Mouse (Mus musculus): ENCODE measurements at regions not wholly inside any gene's neighbourhood (a gene's known extent, or its start where the extent isn't known, plus 50 kb on each side); places are given as distances from the start of the nearest gene placed in this dataset.

DNA sequence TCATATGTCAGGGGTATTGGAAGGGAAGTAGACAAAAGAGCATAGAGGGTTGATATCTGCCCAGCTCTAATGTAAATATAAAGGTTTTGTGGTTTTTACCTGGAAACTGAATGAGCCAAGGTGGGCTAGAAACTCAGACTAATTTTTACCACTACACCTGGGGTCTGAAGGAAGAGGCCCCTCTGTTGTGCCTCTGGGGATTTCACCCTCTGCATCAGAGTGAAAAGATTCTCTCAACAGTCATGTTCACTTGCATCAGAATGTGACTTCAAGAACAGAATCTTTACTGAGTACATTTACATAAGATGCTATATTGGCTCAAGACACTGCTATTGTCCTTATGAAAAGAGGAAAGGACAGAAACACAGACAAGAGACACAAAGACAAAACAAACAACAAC is 110.2 kb upstream of the Pik3r1 start:
- intact Hi-C loops (cut with DNase I), result no loop called here
- no peak for DNase-seq

DNA sequence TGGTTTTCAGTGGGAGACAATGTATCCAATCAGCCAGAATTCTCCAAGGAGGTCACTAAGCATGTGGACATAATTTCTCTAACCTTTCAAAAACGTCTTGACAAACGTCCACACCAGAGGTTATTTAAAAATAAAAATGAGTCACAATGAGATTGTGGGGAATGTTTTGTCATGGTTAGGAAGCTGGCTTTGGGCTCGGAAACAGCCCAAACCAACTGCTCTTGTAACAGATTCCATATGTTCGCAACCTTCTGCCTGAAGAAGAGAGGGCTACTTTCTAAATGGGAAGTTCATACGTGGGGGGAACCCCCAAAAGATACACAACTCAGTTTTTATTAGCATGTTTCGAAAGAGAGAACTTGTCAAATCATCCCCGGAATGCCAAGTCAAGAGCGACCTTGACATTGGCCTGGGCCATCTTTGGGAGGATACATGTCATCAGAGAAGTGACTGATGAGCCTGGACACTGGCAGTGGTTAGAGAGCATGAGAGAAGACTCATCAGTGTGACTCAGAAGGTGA is 111.6 kb upstream of the Pik3r1 start:
- DNase-seq, result peak in 1 of 2 experiments; percentile 17
- intact Hi-C loops (cut with DNase I), result no loop called here

DNA sequence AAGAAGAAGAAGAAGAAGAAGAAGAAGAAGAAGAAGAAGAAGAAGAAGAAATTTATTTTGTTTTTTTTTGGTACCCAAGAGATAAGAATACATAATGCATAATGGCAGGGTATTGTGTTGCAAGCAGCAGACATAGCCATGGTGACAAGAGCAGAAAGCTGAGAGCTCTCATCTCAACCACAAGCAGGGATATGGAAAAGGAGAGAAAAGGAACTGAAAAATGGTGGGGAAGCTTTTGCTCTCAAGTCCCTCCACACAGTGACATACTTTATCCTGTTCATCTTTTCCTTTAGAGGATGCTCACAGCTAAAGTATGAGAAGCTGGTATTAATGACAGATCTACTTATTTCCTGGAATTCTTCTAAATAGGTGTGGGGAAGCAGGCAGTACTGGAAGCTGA is 115.2 kb upstream of the Pik3r1 start:
- intact Hi-C loops (cut with DNase I), result no loop called here

DNA sequence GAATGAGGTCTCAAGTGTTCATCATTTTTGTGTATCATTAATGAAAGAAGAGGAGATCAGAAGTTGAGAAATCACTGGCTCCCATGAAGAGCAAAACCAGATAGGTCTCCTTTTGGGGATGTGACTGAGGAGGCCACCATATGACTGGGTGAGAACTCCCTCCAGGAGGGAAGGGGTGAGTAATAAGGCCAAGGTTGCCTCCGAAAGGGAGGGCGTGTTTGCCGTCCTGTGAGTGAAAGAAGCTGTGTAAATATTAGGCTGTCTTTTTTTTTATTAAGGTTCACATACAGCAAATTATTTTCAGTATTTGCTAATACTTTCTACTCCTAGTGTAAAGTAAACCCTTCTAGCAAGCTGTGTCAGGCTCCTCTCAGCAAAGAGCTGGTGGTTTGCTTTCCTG is 116.7 kb upstream of the Pik3r1 start:
- intact Hi-C loops (cut with DNase I), result no loop called here
- no peak for DNase-seq

More for the DNA sequence above, 115.2 kb upstream of the Pik3r1 start:
- DNase-seq, result no peak

DNA sequence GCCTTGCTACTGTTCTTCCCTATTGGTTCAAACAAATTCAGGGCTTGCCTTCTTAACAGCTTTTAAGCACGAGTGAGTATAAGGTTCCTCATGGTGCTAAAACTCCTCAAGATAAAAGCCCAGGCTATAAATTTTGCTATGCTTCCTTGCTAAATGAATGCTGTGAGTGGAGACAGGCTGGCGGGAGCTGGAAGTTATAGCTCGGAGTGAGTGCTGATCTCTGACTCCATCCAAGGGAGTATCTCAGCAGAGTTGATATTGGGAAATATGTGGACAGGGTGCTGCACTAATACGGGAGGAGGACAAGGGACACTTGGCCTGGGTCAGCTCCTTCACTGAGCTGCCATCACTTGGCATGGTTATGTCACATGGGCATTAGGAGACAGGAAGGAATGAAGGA is 123.5 kb upstream of the Pik3r1 start:
- DNase-seq, result no peak
- intact Hi-C loops (cut with DNase I), result no loop called here

DNA sequence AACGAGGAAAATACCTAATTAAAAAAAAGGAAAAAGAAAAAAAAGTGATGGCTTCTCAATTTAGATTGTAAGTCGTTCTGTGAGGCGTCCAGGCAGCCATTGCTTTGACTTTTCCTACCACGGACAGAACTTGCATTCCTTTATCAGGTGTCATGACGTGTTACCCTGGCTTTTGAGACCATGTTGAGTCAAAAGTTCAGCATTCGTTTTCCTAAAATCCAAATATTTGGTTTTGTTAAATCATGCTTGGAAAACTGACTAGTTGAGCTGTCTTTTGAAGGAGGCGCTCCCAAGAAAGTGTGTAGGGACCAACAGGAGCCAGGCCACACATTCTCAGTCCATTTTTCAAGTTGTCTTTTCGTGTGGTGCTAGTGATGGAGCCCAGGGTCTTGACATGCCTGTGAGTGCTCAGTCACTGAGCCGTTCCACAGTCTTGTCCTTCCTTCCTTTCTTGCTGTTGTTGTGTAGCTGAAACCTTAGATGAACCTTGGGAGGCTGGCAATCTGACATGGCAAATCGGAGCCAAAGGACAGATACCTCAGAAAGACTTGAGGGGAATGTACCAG is 125.1 kb upstream of the Pik3r1 start:
- no peak for DNase-seq
- intact Hi-C loops (cut with DNase I), result no loop called here

DNA sequence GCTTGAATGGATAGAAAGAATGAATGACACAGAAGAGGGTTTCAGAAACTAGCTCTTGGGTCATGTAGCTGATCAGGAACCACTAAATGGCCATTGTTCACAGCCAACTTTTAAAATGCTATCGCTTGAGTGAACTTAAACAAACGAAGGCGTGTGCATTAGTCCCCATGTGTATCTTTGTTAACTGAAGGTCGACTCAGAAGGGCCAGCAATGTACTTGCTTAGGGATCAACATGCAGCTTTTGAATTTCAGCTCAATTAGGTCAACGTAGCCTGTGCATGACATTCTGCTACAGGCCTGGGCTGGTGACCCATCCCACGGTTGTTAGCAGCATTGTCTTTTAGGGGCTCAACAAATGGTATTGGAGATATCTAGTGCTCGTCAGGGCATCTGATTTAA is 127.1 kb upstream of the Pik3r1 start:
- intact Hi-C loops (cut with DNase I), result no loop called here
- no peak for DNase-seq

DNA sequence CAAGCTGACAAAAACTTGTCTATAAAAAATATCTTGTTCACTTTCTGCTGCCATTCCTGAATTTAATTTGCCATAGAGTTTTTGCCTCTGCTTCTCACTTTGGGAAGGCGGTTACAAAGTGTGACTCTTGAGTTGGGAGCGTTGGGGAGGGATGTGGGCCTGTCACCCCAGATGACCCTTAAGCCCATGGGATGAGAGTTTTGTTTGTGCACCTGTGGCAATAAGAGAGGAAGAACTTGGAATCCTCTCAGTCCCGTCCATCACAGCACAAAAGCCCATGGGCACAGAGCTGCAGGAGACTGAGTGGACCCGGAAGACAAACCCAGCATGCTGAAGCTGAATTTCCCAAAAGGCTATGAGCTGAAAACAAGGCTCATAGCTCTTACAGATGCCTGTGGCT is 127.7 kb upstream of the Pik3r1 start:
- intact Hi-C loops (cut with DNase I), result no loop called here
- no peak for DNase-seq

DNA sequence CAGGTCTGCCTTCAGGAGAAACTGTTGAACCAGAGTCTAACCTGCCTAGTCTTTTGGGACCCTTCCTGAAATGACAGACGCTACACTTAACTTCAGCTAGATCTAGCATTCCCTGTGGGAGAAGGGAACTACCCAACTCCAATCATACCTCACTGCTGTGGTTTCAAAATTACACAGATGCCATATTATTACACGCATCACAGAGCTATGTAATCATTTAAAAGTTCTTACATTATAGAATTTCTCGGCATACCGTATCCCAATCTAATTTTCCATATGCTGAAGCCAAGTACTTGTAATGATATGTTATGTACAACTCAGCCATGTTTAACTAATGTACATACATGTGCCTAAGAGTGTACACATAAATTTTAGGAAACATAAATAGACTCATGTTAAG is 128.9 kb upstream of the Pik3r1 start:
- DNase-seq, result no peak
- intact Hi-C loops (cut with DNase I), result no loop called here

DNA sequence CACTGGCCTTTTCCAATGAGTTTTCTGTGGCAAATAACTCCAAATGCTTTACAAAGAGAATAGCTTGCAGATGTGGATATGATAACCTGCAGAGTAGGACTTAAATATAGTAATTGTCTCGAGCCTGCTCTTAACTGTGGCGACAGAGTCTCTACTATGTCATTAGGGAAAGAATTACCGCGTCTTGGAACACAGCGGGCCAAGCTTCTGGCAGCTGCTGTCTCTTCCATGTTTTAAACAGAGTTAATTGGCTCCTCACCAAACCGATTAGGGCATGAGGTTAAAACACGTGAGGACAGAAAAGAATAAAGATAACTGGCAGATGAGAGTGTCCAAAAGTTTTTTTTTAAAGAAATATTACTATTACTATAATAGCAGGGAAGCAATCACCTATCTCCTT is 134.2 kb upstream of the Pik3r1 start:
- no peak for DNase-seq
- intact Hi-C loops (cut with DNase I), result no loop called here

DNA sequence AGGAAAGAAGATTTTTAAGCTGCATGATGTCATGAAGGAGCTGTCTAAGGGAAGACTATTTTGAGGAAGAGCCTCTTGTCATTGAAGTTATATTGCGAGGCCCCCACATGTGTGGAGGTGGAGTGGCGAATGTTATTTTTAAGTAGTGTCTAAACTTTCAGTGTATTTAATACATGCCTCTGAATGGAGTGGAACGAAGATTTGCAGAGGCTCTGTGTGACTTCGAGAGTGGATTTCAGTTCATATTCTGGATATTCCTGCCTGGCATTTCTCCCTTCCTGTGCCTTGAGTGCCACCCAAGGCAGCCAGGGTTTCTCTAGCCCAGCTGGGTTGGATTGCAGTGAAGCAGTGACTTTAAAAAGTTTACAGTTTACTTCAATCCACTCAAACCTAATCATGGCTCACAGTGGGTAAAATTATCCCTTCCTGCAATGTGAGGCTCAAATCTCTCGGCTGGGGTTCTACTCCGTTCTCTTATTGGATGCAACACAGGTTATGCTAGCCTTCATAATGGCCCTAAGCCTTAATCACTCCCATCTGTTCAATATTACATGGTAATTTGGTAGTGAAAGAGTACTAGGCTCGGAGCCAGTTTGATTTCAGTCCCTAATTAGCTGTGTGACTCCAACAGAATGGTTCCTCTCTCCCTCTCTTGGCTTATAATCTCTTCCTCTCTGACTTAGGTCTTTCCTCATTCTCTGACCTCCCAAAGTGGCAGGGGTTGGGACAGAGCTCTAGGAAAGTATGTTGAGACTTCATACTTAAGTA is 138.1 kb upstream of the Pik3r1 start:
- DNase-seq, result no peak

DNA sequence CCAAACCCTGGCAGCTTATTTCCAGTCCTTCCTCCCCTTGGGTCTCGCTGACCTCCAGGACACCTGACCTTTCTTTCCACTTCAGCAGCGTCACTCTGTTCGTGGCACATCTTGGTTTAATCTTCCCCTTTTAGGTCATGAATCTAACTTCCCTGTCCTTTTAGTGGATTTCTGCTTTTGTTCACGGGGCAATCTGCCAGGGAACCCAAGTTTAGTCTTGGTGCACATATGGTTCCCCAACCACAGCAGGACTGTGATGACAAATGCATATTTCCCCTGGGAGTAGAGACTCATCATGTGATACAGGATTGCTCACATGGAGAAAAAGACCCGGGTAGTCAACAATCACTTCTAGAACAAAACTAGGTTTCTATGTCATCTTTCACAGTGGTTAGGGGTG is 141.0 kb upstream of the Pik3r1 start:
- intact Hi-C loops (cut with DNase I), result no loop called here

More for the DNA sequence above, 138.1 kb upstream of the Pik3r1 start:
- intact Hi-C loops (cut with DNase I), result no loop called here

DNA sequence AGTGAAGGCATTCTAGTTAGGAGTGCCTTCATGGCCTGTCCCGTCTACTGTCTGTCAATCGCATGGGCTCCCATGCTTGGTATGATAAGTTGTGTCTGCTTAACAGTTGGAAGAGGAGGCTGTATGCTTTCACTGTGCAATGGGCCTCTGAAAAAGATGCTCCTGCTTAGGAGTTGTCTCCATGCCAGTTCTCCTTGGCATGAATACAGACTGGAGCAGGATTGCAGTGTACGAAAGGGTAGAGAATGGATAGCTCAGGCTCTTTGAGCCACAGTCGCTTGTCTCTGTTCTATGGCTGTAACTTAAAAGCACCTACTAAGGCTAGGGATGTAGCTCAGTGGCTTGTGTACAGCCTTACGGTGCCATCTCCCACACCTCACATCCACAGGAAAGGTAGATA is 142.7 kb upstream of the Pik3r1 start:
- DNase-seq, result no peak
- intact Hi-C loops (cut with DNase I), result loop anchor here (10.0 kb wide), 1 partner anchor 176 kb away; no protein-coding TSS in a partner anchor

More for the DNA sequence above, 141.0 kb upstream of the Pik3r1 start:
- peak; percentile 22 to 47 for DNase-seq

DNA sequence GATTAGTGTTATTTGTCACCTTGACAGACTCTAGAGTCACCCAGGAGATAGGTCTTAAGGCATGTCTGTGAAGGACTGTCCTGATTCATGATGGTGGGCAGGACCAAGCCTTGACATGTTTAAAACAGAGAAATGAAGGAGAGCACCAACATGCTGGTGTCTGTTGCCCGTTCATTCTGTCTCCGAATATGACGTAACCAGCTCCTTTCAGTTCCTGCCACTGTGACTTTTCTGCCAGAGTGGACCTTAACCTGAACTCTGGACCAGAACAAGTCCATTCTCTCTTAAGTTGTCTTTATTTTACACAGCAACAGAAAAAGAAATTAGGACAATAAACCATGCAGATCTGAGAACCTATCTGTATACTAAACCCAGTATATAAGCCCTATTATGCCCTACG is 146.1 kb upstream of the Pik3r1 start:
- no peak for DNase-seq
- intact Hi-C loops (cut with DNase I), result loop anchor here (10.0 kb wide), 1 partner anchor 179 kb away; no protein-coding TSS in a partner anchor

DNA sequence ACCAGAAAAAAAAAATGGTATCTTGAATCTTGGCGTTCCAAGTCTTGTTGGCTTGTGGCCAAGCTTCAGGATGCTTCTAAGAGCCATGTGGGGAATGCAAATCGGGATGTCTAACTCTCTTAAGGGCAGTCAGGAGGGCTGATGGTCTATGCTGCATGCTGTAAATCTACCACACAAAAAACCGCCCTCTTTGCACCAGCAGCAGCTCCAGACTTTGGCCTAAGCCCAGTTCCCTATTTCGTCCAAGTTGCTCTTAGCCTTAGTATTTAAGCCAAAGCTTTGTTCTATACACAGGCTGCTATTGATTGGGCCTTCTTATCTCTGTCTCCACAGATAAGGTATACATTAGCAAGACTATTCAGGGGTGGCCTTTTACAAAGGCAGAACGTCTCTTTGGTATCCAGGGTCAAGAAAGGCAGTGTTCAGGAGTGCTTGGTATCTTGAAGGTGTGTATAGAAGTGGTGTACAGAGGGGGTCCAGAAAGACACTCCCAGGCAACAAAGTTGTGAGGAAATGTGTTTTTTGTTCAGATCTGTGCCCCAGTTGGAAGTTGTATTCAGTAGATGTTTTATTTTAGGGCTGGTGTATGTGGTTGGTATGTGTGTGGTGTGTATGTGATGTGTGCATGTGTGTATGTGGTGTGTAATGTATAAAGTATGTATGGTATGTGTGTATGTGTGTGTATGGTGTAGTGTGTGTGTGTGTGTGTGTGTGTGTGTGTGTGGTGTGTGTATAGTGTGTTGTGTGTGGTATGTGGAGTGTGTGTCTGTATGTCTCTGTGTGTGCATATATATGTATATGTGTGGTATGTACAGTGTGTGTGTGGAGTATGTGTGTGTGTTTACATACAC is 146.9 kb upstream of the Pik3r1 start:
- intact Hi-C loops (cut with DNase I), result loop anchor here (10.0 kb wide), 1 partner anchor 180 kb away; no protein-coding TSS in a partner anchor
- peak; percentile 32 to 43 for DNase-seq

DNA sequence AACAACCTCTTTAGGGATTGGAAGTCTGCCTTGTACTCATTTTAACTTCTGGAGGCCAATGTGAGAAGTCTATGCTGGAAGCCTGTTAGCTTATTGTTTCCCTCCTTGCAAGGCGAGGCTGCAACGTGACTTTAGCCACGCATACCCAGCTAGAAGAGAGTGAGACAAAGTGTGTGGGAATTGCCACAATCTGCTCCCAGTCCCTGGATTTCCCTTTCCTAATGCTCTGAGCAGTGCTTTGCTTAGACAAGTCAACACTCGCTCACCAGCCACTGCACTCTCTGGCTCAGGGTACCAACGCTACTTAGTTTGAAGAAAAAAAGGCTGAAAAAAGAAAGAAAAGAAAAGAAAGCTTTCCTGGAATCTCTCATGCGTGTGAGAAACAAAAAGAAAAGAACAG is 147.5 kb upstream of the Pik3r1 start:
- intact Hi-C loops (cut with DNase I), result loop anchor here (10.0 kb wide), 1 partner anchor 181 kb away; no protein-coding TSS in a partner anchor
- no peak for DNase-seq

DNA sequence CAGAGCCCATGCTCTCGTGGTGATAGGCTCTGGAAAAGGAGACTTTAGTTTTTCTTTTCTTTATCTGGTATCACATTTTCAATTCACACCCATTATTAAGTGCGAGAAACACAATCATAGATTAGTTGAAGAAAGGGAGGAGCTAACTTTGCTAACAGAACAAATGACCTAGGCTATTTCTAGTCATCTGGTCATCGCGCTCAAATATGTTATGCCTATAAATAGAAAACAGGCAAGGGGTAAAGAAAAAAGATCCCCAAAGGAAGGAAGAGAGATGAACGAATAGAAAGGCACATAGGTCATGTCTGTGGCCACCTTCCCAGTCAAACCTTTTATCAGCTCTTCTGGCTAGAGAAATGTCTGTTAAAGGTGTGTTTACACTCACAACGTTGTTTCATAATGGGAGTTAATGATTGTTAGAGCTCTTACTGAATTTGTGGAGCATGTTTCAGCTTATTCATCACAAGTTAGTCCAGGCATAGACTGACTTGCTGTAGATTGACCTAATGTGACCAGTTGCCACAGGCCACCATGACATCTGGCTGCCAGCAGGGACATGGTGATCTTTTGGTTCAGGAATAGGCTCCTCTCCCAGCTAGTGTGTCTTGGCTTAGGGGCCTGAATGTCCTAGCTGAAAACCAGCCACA is 148.1 kb upstream of the Pik3r1 start:
- intact Hi-C loops (cut with DNase I), result loop anchor here (10.0 kb wide), 1 partner anchor 181 kb away; no protein-coding TSS in a partner anchor
- no peak for DNase-seq

DNA sequence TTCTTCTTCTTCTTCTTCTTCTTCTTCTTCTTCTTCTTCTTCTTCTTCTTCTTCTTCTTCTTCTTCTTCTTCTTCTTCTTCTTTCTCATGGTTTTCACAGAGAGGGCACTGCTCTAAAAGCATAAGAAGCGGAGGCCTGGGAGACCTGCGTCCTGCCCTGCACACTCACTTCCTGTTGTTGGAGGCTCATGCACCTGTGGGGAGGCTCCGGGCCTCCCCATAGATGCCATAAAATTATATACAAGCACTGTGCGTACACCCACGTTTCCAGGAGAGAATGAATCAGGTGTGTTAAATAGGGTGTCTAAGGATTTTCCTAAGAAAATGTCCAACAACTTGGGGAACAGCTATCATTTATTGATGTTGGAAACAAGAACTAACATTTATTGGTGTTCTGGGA is 148.9 kb upstream of the Pik3r1 start:
- DNase-seq, result no peak
- intact Hi-C loops (cut with DNase I), result loop anchor here (10.0 kb wide), 1 partner anchor 182 kb away; no protein-coding TSS in a partner anchor

DNA sequence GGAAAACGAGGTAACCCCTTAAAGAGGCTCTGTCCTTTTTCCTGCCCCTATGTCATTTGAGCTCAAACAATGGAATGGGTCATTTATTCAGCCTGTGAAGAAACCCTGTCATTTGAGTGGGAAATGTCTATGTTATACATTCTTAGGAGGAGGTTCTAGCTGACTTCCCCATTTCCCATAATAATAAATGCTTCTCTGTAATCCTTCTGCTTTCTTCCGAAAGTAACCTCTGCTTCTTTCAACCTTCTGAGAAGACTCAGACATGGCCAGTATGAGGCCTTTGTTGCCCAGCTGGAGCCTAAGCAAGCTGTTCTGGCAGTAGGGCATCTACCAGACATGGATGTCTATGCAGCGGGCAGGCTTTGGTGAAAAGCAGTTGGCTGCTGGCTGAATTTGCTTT is 150.2 kb upstream of the Pik3r1 start:
- no peak for DNase-seq
- intact Hi-C loops (cut with DNase I), result loop anchor here (10.0 kb wide), 1 partner anchor 183 kb away; no protein-coding TSS in a partner anchor

DNA sequence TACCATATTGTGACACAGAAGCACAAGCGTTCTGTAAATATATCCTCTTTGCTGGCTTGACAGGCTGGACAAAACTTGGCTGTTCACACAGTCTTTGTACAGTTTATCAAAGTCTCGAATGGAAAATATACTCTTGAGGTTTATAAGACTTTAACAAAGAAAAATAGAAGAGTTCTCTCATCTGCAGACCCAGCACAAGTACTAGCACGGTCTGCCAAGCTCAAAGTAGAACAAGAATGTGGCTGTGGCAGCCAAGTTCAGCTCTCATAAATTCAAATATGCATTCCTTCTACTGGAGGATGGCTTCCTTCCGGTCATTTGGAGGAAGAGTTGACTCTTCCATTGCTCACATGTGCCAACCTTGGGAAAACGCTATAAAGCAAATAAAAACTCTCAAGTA is 151.2 kb upstream of the Pik3r1 start:
- intact Hi-C loops (cut with DNase I), result loop anchor here (10.0 kb wide), 1 partner anchor 184 kb away; no protein-coding TSS in a partner anchor

More for the DNA sequence above, 151.2 kb upstream of the Pik3r1 start:
- DNase-seq, result peak; percentile 22 to 56

Measured in heart, postnatal 14 days (tissue).